Mouse (Mus musculus) erythroblast, embryonic 14.5 days (primary cell): ENCODE results near the gene Clcn1.

ENCODE experiments used
- GATA1 ChIP-seq: IDR thresholded peaks from 2 replicates; pipeline ENCODE4 v1.6.1; 2012; ENCODE audit warnings: low read length, inconsistent platforms, mixed read lengths
- TAL1 ChIP-seq: IDR thresholded peaks from 3 replicates; pipeline ENCODE4 v1.6.1; 2012; ENCODE audit warnings: low read length, inconsistent platforms, mixed read lengths

GRCm38 (mm10) chr6:42357901-42358300, 71.4 kb downstream of the Clcn1 start:
- TF ChIP-seq GATA1: no peak
- TF ChIP-seq TAL1: no peak
